Mouse (Mus musculus) c-Kit-negative CD71-positive TER-119-positive erythroid progenitor cells, embryonic 14.5 days (primary cell): ENCODE measurements around the gene Ccdc125.

Source experiments
- DNase-seq: peaks from one replicate; pipeline ENCODE4 v3.0.0-alpha.2; 2013; ENCODE audit warnings: low read depth, low spot score

Ccdc125 gene

DNA sequence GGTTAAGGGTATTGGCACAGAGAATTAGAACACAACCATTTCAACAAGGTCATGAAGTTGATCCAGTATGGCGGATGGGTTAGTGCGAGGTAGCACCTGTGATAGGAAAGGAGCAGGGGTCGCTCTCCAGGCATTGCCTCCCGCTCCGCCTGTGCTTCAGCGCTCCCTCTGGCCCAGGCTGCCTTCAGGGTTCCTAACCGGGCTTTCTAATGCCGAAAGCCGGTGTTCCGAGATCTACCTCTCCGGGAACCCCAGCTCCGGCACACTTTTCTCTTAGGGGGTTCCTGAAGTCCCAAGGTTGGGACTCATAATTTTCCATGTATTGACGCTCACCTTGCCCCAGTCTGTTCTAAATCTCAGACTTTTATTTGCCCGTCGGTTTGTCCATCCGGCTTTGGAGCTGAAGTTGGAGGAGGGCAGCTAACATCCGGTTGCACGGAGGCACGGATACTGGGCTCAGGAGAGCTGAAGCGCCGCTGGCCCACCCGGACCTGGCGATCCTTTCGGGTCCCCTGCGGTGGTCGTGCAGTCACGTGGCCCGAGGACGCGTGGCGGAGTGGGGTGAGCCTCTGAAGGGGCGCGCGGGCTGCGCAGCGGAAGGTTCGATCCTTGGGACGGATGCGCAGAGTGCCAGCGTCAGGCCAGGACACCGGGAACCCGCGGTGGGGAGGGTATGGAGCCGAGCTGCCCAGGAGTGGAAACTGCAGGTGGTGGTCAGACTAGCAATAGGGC is at the start of gene Ccdc125:
Ccdc125 (plus strand) TSS at position 427 of the 732 bp plus-strand sequence.
- DNase-seq, result no peak

DNA sequence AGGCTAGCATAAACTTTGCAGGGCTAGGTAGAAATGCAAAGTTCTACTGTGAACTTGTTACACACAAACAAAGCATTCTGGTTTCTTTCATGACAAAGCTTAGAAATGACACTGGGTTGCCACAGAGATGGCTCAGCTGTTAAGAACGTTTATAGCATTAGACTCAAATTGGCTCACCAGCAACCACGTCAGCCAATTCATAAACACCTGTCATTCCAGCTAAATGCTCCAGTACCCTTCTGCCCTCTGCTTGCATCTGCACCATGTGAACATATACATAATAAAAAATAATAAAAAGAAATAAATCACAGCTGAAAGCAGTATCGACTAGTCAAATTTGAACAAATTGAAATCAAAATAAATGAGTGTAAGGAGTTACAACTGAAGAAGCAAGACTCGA is 47.3 kb upstream of the Ccdc125 start:
- DNase-seq, result no peak

DNA sequence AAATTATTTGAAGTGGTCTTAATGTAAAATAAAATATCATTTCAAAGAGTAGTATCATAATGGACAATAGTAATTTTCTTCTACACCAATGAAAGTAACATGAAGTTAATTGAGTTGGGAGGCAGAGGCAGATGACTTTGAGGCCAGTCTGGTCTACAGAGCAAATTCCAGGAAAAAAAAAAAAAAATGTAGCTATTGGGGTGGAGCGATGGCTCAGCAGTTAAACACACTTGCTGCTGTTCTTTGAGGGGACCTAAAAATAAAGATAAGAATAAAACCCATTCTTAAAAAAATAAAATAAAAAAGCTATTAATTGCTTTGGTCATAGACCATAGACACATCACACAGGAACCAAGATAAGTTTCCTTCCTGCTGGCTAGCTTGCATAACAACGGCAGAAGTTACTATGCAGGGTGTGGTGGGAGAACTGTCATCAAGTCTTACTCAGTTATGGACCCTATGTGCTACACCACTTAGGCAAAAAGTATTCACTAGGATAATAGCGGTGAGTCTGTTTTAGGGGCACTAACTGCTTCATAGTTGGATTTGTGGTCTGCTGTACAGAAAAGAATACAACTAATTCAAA is 35.3 kb upstream of the Ccdc125 start:
- no peak for DNase-seq

DNA sequence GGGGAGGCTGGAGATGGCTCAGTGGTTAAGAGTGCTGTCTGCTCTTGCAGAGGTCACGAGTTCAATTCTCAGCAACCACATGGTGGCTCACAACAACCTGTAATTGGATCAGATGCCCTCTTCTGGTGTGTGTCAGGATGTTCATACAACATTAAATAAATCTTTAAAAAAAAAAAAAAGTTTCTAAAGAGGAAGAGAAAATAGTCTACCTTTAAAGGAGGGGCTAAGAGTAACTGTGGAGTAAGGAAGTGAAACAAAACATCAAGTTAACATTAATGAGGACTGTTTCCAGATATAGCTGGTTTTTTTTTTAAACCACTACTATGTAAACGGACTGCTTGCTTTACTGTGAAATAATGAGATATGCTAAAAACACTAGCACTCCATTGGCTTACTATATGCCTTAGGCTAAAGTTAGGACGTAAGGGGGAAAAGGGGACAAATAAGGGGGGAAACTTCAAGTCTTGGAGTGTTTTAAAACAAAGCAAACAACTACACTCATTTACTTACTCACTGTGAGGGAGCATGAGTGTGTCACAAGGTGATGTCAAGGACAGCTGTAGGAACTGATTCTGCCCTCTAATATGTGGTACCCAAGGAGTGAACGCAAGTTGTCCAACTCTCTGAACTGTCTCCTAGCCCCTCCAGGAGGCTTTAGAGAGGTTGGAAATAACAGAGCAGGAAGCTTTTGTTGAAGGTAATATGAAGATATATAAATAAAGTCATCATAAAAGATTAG is 26.9 kb upstream of the Ccdc125 start:
- no peak for DNase-seq

DNA sequence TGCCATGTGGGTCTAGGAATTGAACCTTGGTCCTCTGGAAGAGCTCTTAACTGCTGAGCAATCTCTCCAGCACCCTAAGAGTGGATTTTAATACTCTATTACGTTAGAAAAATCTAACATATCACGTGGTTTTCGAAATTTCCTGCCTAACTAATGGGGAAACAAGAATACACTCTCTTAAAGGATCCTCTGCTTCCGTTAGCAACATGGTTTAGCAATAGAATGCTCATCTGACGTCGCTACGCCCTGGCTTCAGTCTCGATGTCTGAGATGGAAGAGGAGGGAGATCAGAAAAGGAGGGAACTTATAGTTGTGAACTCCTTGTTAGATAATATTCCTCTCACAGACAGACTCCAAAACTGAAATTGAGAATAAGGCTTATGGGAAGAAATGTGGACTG is 21.3 kb upstream of the Ccdc125 start:
- DNase-seq, result no peak

GRCm38 (mm10) chr13:100650550-100651438 is 18.7 kb upstream of the Ccdc125 start, which contains the start of the genes Ak6 and Rad17:
Gene Ak6, plus strand, starts transcription at chr13:100650979.
Gene Rad17, minus strand, starts transcription at chr13:100651051.
- DNase-seq, result peak; percentile 86

DNA sequence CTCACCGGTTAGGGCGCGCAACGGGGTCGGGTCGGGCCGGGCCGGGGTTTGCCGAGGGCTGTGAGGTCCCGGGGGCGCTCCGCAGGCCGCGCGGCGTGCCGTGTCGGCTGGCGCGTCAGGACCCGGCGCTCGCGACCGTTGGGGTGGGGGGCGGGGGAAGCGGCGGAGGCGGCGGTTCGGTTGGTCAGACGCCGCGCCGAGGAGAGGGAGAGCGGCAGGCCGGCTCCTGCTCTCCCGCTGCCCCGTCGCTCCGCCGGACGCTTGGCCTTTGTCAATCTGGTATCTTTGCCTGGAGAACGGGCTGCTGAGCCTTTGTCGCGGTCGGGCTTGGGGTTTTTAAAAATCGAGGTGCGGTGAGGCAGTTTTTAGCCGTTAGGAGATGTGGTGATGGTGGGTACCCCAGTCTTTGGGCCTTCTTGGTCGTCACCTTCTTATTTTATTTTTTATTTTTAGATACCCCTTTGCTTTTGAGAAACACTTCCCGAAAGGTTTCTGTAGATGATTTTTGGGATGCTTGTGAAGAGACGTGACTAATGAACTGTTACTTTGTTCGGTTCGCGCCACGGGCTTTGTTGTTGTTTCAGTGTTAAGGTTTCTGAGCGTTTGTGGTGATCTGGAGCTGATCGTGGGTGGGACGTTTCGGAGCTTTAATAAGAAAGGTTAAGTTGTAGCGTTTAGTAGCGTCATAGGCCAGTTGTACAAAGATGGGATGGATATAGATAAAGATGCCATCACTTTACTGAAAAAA is 17.9 kb upstream of the Ccdc125 start, which contains the start of gene Taf9:
Taf9 (plus strand) TSS at position 141 of the 748 bp plus-strand sequence.
- no peak for DNase-seq

GRCm38 (mm10) chr13:100658091-100658490 is 11.4 kb upstream of the Ccdc125 start:
- DNase-seq, result no peak

DNA sequence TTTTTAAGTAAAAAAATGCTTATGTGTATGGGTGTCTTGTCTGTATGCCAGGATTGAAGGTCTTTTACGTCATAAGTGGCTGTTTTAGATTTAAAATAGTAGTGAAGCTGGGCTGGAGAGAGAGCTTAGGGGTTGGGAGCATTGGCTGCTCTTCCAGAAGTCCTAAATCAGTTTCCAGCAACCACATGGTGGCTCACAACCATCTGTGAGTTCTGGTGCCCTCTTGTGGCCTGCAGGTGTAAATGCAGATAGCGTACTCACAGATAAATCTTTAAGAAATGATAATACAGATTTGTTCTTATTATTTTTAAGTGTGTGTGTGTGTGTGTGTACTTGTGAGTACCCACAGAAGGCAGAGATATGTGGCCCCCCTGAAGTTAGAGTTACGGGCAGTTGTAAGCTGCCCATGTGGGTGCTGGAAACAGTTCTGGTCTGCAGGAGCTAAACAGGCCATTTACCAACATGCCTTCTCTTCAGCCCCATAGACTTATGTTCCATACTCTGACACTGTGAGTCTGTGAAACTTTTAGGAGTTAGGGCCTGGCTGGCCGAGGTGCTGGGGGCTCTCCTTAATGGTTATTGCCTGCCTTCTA is 9.6 kb upstream of the Ccdc125 start:
- peak; percentile 60 for DNase-seq

GRCm38 (mm10) chr13:100670181-100670741 is 744 bp downstream of the Ccdc125 start:
- DNase-seq, result no peak

DNA sequence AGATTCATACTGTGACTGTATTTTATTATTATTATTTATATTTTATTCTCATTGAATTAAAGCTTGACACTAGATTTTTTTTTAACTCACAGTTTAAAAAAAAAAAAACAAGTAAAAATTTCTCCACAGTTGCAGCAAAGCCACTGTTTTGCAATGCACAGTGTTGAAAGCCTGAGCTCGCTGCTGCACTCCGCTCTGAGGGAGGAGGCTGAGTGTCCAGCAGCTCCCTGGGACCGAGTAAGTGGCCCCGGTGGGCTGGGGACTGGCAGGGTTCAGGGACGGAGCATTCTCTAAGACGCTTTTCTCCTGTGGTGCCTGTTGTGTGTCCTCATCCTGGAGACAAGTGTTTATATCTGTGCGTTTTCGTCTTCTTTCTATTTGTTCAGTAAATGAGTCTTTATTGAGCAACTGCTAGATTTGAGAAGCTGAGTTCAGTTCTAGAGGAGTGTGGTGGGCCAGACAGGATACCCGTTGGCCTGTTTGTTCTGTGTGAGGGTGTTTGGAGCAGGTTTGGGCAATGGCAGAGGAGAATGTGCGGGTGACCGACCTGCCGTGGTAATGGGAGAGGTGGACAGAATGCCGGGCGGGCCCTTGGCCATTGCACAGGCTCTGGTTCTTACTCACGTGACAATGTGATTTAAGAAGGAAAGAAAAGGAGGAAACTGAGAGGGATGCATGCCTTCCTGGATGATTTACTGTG is 6.6 kb downstream of the Ccdc125 start:
- DNase-seq, result no peak

DNA sequence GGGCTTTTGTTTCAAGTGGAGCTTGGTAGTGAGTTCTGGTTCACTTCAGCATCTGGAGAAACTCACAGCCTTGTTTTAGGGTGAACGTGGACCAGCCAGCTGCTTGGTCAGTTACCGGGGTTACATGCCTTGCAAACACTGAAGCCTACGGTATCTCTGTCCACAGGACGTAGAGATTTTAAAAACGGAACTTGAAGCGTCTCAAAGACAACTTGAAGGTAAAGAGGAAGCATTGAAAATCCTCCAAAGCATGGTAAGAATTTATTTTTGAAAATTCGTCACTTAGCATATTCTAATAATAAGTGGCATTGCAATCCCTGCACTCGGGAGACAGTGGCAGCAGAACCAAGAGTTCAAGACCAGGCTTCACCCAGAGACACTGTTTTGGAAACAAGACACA is 12.1 kb downstream of the Ccdc125 start:
- DNase-seq, result no peak

GRCm38 (mm10) chr13:100682837-100683236 is 13.3 kb downstream of the Ccdc125 start:
- DNase-seq, result no peak

GRCm38 (mm10) chr13:100684355-100684754 is 14.8 kb downstream of the Ccdc125 start:
- peak; percentile 12 for DNase-seq

DNA sequence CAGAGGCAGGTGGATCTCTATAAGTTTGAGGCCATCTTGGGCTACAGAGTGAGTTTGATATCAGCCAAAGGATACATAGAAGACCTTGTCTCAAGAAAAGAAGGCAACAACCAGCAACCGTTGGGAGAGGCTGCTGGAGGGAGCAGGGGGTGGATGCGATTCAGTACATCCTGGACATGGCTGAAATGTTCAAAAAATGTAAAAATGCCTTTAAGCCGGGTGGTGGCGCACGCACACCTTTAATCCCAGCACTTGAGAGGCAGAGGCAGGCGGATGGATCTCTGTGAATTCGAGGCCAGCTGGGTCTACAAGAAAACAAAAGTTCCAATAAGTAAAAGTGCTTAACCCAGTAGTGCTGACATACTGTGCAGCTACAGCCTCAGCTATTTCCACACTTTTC is 18.0 kb downstream of the Ccdc125 start:
- DNase-seq, result no peak

GRCm38 (mm10) chr13:100697541-100697940 is 28.0 kb downstream of the Ccdc125 start:
- no peak for DNase-seq

DNA sequence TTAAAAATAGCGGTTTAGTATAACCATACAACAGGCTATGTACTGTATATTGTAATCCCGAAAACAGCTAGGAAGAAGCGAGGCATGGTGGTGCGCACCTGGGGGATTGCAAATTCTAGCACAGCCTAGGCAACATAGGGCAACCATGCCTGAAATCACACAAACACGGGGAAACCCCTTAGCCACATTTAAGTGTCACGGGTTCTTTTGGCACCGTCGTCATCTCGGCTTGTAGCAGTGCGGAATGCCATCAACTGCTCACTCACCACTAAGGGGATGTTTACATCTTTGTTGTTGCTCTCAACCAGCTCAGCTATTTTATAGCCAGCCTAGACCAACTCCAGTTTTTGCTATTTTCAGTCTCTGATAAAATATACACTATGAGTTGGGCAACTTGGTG is 29.3 kb downstream of the Ccdc125 start:
- no peak for DNase-seq

DNA sequence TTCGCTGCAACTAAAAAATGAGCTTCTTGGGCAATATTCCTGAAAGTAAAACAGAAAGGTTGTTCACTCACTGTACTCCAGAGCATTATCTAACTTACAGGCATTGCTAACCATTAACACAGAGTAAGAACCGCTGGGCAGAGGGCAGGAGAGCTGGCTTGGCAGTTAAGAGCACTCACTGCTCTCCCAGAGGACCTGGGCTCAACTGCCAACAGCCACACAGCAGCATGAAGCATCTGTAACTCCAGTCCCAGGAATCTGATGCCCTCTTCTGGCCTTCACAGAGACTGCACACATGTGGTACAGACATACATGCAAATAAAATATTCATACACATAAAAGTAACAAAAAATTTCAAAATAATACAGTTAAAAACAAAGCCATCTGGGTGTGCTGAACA is 34.0 kb downstream of the Ccdc125 start:
- DNase-seq, result no peak

- no peak for DNase-seq
Measured at GRCm38 (mm10) chr13:100706206-100706605, 36.7 kb downstream of the Ccdc125 start.
